Mouse (Mus musculus): ENCODE measurements at regions not wholly inside any gene's neighbourhood (a gene's known extent, or its start where the extent isn't known, plus 50 kb on each side); places are given as distances from the start of the nearest gene placed in this dataset.

- Histone ChIP-seq H3K4me3 (replicated peaks) (no peak overlapping the region), H3K36me3 (no peaks in the 10 kb centered on the region), H3K27me3 (replicated peaks) (no peaks in the 10 kb centered on the region), H3K9ac (no peak overlapping the region), H3K9me3 (no peaks in the 10 kb centered on the region), H3K4me1 (peaks cover 16% of the 10 kb centered on the region; the same call in 1 of the 2 replicates), H3K4me2 (no peak overlapping the region), H3K27ac (peak overlapping the region; percentile 44; the same call in 1 of the 2 replicates)
- ATAC-seq (ENCODE audit: insufficient read depth, low FRiP score, low read depth), result no peak
- WGBS, result 55% methylated on average over 12 of the region's 12 CpGs
Observed at GRCm38 (mm10) chr2:170294657-170295056, 133.0 kb downstream of the Bcas1 start.

GRCm38 (mm10) chr2:170291841-170292655, 135.6 kb downstream of the Bcas1 start:
- H3K4me2 ChIP-seq, result no peak overlapping the region
- no peak overlapping the region for H3K9ac ChIP-seq
- H3K9me3 ChIP-seq, result no peaks in the 10 kb centered on the region
- peak overlapping the region; percentile 63 for H3K27ac ChIP-seq
- H3K4me1 ChIP-seq, result peaks cover 22% of the 10 kb centered on the region; the same call in 1 of the 2 replicates
- 20% methylated on average over 6 of the region's 6 CpGs for WGBS
- ATAC-seq (ENCODE audit: insufficient read depth, low FRiP score, low read depth), result no peak
- no peaks in the 10 kb centered on the region for H3K36me3 ChIP-seq
- no peaks in the 10 kb centered on the region for H3K27me3 ChIP-seq (replicated peaks)
- H3K4me3 ChIP-seq (replicated peaks), result no peak overlapping the region

GRCm38 (mm10) chr2:170289378-170289960, 138.2 kb downstream of the Bcas1 start:
- Histone ChIP-seq H3K27me3 (replicated peaks) (no peaks in the 10 kb centered on the region), H3K36me3 (no peaks in the 10 kb centered on the region), H3K27ac (no peak overlapping the region), H3K4me1 (peaks cover 31% of the 10 kb centered on the region; the same call in 1 of the 2 replicates), H3K9me3 (no peaks in the 10 kb centered on the region), H3K4me2 (no peak overlapping the region), H3K4me3 (replicated peaks) (no peak overlapping the region), H3K9ac (no peak overlapping the region)
- ATAC-seq (ENCODE audit: insufficient read depth, low FRiP score, low read depth), result no peak
- WGBS, result 78% methylated on average over 9 of the region's 9 CpGs

- Histone ChIP-seq H3K4me3 (replicated peaks) (no peak overlapping the region), H3K9ac (no peak overlapping the region), H3K9me3 (no peaks in the 10 kb centered on the region), H3K27ac (peak overlapping the region; percentile 1; the same call in 1 of the 2 replicates), H3K4me1 (peaks cover 31% of the 10 kb centered on the region; the same call in 1 of the 2 replicates), H3K4me2 (no peak overlapping the region), H3K27me3 (replicated peaks) (no peaks in the 10 kb centered on the region), H3K36me3 (no peaks in the 10 kb centered on the region)
- WGBS, result 85% methylated on average over 7 of the region's 7 CpGs
- no peak for ATAC-seq (ENCODE audit: insufficient read depth, low FRiP score, low read depth)
Observed at GRCm38 (mm10) chr2:170288787-170289186, 138.9 kb downstream of the Bcas1 start.

GRCm38 (mm10) chr2:170288196-170288595, 139.4 kb downstream of the Bcas1 start:
- WGBS, result 28% methylated on average over 11 of the region's 11 CpGs
- H3K36me3 ChIP-seq, result no peaks in the 10 kb centered on the region
- H3K9me3 ChIP-seq, result no peaks in the 10 kb centered on the region
- no peaks in the 10 kb centered on the region for H3K27me3 ChIP-seq (replicated peaks)
- no peak overlapping the region for H3K9ac ChIP-seq
- H3K4me2 ChIP-seq, result peak overlapping the region; percentile 38
- H3K4me3 ChIP-seq (replicated peaks), result no peak overlapping the region
- peak overlapping the region; percentile 1; the same call in 1 of the 2 replicates for H3K27ac ChIP-seq
- ATAC-seq (ENCODE audit: insufficient read depth, low FRiP score, low read depth), result no peak
- H3K4me1 ChIP-seq, result peaks cover 31% of the 10 kb centered on the region; the same call in 1 of the 2 replicates

GRCm38 (mm10) chr2:170287301-170287885, 139.5 kb upstream of the Zfp217 start:
- Histone ChIP-seq H3K9ac (peak overlapping the region; percentile 32; the same call in 1 of the 2 replicates), H3K4me2 (peak overlapping the region; percentile 90), H3K4me1 (peaks cover 28% of the 10 kb centered on the region; the same call in 1 of the 2 replicates), H3K9me3 (no peaks in the 10 kb centered on the region), H3K36me3 (no peaks in the 10 kb centered on the region), H3K27ac (peak overlapping the region; percentile 86), H3K4me3 (replicated peaks) (peak overlapping the region; percentile 41), H3K27me3 (replicated peaks) (no peaks in the 10 kb centered on the region)
- under 1% methylated on average over 27 of the region's 27 CpGs for WGBS
- ATAC-seq (ENCODE audit: insufficient read depth, low FRiP score, low read depth), result peak; percentile 75

- no peaks in the 10 kb centered on the region for H3K36me3 ChIP-seq
- H3K4me1 ChIP-seq, result peaks cover 28% of the 10 kb centered on the region; the same call in 1 of the 2 replicates
- H3K27me3 ChIP-seq (replicated peaks), result no peaks in the 10 kb centered on the region
- H3K9me3 ChIP-seq, result no peaks in the 10 kb centered on the region
- ATAC-seq (ENCODE audit: insufficient read depth, low FRiP score, low read depth), result no peak
- WGBS, result 9% methylated on average over 8 of the region's 8 CpGs
- H3K4me2 ChIP-seq, result peak overlapping the region; percentile 90
- no peak overlapping the region for H3K9ac ChIP-seq
- H3K4me3 ChIP-seq (replicated peaks), result peak overlapping the region; percentile 41; the same call in 1 of the 2 replicates
- H3K27ac ChIP-seq, result peak overlapping the region; percentile 86
Observed at GRCm38 (mm10) chr2:170286773-170287172, 138.9 kb upstream of the Zfp217 start.

GRCm38 (mm10) chr2:170282463-170282862, 134.6 kb upstream of the Zfp217 start:
- no peak for ATAC-seq (ENCODE audit: insufficient read depth, low FRiP score, low read depth)
- H3K36me3 ChIP-seq, result no peaks in the 10 kb centered on the region
- H3K9me3 ChIP-seq, result no peaks in the 10 kb centered on the region
- no peak overlapping the region for H3K9ac ChIP-seq
- no peaks in the 10 kb centered on the region for H3K27me3 ChIP-seq (replicated peaks)
- H3K4me3 ChIP-seq (replicated peaks), result no peak overlapping the region
- no peak overlapping the region for H3K4me2 ChIP-seq
- 66% methylated on average over 6 of the region's 6 CpGs for WGBS
- H3K27ac ChIP-seq, result no peak overlapping the region
- H3K4me1 ChIP-seq, result peaks cover 17% of the 10 kb centered on the region; the same call in 1 of the 2 replicates

- Histone ChIP-seq H3K36me3 (no peaks in the 10 kb centered on the region), H3K4me1 (peaks cover 12% of the 10 kb centered on the region; the same call in 1 of the 2 replicates), H3K4me3 (replicated peaks) (no peak overlapping the region), H3K27me3 (replicated peaks) (no peaks in the 10 kb centered on the region), H3K4me2 (no peak overlapping the region), H3K27ac (0 out of 2 replicates have a peak overlapping the region, but pooled peaks have one; percentile 2), H3K9me3 (no peaks in the 10 kb centered on the region), H3K9ac (no peak overlapping the region)
- ATAC-seq (ENCODE audit: insufficient read depth, low FRiP score, low read depth), result no peak; the same call in 1 of the 2 replicates
- WGBS, result 71% methylated on average over 6 of the region's 6 CpGs
Observed at GRCm38 (mm10) chr2:170281311-170282008, 133.6 kb upstream of the Zfp217 start.

- H3K9me3 ChIP-seq, result no peaks in the 10 kb centered on the region
- H3K9ac ChIP-seq, result no peak overlapping the region
- no peak overlapping the region for H3K27ac ChIP-seq
- H3K4me1 ChIP-seq, result 0 out of 2 replicates have a peak, but pooled peaks cover 9% of the 10 kb centered on the region
- no peak overlapping the region for H3K4me2 ChIP-seq
- WGBS, result 56% methylated on average over 6 of the region's 6 CpGs
- H3K27me3 ChIP-seq (replicated peaks), result no peaks in the 10 kb centered on the region
- no peak for ATAC-seq (ENCODE audit: insufficient read depth, low FRiP score, low read depth)
- no peak overlapping the region for H3K4me3 ChIP-seq (replicated peaks)
- no peaks in the 10 kb centered on the region for H3K36me3 ChIP-seq
Observed at GRCm38 (mm10) chr2:170280733-170281132, 132.8 kb upstream of the Zfp217 start.

GRCm38 (mm10) chr2:170277896-170278295, 130.0 kb upstream of the Zfp217 start:
- Histone ChIP-seq H3K36me3 (no peaks in the 10 kb centered on the region), H3K4me3 (replicated peaks) (no peak overlapping the region), H3K9me3 (no peaks in the 10 kb centered on the region), H3K9ac (no peak overlapping the region), H3K4me2 (no peak overlapping the region), H3K27ac (peak overlapping the region; percentile 57), H3K4me1 (0 out of 2 replicates have a peak, but pooled peaks cover 9% of the 10 kb centered on the region), H3K27me3 (replicated peaks) (no peaks in the 10 kb centered on the region)
- peak; percentile 44; the same call in 1 of the 2 replicates for ATAC-seq (ENCODE audit: insufficient read depth, low FRiP score, low read depth)
- WGBS, result 24% methylated on average over 8 of the region's 8 CpGs

Data from stomach, embryonic 15.5 days (tissue).